Mouse (Mus musculus) cortical plate, adult 2 months (tissue): ENCODE results near the gene Unc5cl.

ENCODE experiments used
- CTCF ChIP-seq: fragments of 200-500 bp; IDR thresholded peaks from 2 replicates; pipeline ENCODE4 v1.5.1; 2011; ENCODE audit warnings: mild to moderate bottlenecking, control low read depth, low read length; ENCODE audit not compliant: insufficient read depth; ENCODE audit errors: extremely low read depth
- POLR2A ChIP-seq: fragments of 200-500 bp; IDR thresholded peaks from 2 replicates; pipeline ENCODE4 v1.6.1; 2011; ENCODE audit warnings: mild to moderate bottlenecking, low read length, control low read depth; ENCODE audit not compliant: insufficient read depth; ENCODE audit errors: extremely low read depth

- TF ChIP-seq CTCF (no peak), POLR2A (peak; percentile 73)
Observed at GRCm38 (mm10) chr17:48545223-48545943, 90.7 kb downstream of the Unc5cl start.
